Mouse (Mus musculus): ENCODE data around the gene Plcb4. TPM values are rescaled to one million over a fixed set of nuclear protein-coding genes. Genes with fewer than 3 reads are reported as not detected.
"Not testable (repeated sequence)": the region's sequence is repeated elsewhere in the genome, so short reads cannot be mapped to it uniquely, and the experiment has no call there.

Gene Plcb4
- total RNA-seq, 2 experiments from 2014 or later = 31.9 to 32.5 TPM

DNA sequence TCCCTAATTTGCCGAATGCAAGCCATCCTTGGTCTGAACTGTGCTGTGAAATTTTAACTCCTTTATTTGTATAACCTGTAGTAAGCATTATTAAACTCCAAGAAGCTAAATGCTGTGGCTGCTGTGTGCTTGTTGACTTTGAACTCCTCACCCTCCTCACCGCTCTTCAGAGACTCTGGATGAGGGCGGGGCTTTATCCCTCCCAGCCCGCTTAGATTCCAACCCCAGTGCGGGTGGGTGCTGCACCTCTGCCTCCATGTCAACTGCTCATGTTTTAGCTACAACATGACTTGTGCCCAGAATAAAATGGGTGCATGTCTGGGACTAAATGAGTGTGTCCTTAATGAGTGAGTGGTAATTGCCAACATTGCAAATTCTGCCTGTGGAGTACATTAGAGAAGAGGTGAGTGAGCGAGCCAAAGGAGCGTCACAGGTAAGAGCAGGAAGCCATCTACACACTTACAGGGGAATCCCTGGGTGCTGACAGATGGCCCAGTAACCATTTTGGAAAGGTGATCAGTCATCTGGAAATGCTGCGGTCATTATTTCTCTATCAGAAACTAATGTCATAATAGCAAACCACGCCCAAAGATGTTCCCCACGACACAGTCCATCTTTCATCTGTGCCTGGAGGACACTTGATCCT is 13.8 kb downstream of the Plcb4 start:
- intact Hi-C loops (cut with DNase I) = no loop called here
- DNase-seq = no peak

DNA sequence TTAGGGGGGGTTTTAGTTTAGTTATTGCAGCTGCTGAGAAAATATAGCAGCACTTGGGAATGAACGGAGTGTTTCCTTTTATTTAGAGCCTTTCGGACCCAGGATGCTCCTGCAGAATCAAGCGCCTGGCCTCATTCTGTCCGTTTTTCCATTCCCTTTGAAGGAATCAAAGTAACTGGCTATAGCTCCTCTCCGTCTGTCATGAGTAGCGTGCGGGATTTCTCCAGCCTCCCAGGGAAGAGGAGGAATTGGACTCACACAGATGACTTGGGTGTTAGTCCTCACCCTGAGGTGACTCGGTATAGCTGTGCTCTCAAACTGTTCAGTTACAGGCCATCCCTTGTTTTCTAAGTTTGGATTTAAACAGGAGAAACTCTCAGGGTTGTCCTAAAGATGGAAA is 14.8 kb downstream of the Plcb4 start:
- DNase-seq = no peak
- intact Hi-C loops (cut with DNase I) = no loop called here

DNA sequence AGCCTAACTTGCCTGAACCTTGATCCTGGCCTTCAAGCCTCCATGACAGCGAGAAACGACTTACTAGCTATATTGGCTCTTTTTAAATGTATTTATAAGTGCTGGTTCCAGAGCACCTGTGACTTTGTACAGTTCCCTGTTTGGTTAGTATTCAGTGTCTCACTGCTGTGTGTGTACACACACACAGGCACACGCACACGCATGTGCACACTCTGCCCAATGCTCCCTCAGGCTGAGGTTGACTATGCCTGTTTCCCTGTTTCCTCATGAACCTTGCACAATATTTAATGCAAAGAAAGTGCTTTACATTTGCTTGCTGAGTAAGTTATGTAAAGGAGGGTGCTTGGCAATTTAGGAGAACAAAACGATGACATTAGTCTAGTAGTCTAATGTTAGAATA is 16.5 kb downstream of the Plcb4 start:
- DNase-seq = no peak
- intact Hi-C loops (cut with DNase I) = no loop called here

DNA sequence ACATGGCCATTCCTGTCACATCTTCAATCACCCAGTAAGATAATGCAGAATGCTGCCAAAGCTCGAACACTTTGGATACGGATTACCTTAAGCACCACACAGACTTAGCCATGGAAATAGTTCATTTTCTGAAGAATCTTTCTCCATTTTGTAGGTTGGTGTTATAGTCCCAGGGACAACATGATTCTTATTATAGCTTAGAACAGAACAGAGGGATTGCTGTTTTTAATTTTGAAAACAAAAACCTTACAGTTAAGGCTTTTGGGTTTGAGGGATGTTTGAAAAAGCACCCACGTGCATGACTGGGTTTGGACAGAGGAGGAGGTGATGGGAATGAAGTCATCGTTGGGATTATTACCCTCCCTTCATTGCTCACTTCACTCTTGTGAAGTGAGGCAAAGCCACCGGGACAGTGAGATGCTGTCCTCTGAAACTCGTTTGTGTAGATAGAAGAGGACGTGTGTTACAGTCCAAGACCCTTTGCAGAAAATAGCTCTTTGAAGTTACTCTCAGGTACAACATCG is 18.2 kb downstream of the Plcb4 start:
- no peak for DNase-seq
- intact Hi-C loops (cut with DNase I) = no loop called here

DNA sequence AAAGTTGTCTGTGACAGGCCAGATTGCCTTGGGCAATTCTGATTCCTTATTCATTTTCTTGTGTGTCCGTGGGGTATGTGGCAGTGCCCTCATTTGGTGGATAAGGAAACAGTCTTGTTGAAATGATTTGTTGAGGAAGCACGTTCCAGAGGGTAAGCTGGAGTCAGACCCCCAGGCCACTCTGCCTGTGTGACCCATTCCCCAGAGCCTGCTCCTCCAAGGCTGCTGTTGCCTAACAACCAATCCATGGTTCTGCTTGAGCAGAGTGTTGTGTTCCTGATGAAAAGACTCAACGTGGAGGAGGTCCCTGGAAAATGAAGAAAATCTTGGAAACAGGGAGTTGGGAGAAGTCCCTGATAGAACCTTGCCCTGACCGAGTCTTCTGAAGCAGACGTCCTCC is 18.8 kb downstream of the Plcb4 start:
- intact Hi-C loops (cut with DNase I) = no loop called here
- DNase-seq = no peak

DNA sequence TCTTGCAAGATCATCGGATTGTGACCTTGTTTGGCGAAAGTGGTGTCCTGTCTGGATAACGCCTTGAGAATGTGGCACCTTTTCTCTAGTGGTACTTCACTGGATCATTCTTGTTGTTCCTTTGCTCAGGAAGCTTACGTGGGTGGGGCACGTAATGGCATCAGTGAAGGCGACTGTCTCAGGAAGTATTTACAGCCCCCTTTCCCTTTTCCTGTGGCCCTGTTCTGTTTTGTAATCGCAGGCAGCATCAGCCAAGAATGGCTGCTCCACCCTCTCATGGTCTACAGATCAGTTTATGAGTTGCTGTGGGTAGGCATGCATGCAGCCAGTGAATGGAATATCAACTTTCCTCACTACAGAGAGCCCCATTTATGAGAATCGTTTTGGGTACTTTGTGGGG is 21.2 kb downstream of the Plcb4 start:
- intact Hi-C loops (cut with DNase I) = no loop called here
- no peak for DNase-seq

DNA sequence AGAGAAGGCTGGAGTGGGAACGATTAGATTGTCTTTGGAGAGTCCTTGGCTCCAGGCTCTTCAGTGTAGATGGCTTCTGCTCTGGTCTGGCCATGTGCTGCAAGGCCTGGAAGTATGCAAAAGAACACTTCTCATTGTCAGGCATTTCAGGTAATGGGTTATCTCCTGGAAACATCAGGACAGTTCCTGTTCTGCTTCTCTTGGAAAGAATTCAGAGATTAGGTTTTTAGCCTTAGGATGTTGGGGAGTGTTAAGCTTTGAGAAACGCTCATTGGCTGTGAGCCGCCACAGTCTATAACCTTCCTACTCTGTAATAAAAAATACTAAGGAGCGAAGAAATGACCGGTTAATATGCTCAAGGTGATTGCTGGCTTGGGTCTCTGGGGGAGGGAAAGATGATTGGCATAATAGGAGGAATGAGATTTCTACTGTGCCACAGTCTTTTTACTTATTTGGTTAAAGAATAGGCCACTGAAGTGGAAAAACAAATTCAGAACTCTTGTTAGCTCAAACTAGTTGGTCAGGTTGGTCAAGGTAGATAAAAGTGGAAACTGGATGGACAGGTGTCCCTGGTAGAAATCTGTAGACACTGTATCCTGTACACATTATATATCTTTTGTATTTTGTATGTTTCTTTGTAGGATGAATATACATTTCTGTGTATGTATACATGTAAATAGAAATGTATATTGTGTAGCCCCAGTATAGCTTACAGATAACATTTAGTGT is 21.8 kb downstream of the Plcb4 start:
- DNase-seq = no peak
- intact Hi-C loops (cut with DNase I) = no loop called here

DNA sequence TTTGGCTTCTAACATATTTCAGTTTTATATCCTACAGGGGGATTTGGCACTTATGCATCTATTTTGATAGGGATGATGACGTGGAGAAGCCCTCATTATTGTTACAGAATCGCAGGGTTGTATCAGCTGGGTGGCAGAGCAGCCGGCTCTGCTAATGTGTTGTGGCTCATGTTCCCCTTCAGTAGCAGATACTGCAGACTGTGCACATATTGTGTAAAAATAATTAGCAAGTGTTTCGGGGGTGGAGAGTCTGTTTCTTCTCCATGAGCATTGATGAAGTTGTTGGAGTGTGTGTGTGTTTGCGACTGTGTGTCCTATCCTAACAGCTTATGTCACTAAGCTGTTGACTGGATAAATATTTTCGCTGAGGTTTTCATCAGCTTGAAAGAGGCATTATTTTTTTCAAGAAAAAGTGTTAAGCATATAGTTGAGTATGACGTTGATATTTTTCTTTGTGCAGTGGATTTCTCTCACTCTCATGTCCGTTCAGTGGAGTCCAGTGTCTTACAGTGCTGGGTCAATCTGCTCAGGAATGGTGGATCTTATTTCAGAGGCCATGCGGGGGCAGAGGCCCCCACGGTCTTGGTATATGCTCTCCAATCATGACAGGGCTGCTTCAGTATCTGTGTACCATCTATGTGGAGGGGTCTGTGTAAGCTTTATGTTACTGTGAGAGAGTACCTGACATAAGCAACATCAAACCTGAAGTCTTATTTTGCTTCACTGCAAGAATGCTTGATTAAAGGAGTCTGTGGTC is 25.1 kb downstream of the Plcb4 start:
- no peak for DNase-seq
- intact Hi-C loops (cut with DNase I) = no loop called here

DNA sequence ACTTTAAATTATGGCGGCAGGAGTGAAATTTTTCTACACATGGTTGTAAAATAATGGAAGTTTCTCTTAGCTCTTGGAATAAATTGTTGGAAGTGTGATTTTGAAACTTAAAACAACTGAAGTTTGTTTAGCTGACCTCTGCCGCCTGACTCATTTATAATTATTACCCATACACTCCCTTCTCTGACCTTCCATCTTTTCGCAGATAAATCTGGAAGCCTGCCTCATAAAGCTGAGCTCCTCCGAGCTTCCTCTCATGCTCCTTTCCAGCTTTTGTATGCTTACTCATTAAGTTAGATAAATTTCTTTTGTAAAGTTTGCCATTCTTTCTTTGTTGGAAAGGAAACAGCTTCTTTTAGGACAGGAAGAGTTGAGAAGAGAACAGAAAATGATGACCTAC is 27.9 kb downstream of the Plcb4 start:
- no peak for DNase-seq
- intact Hi-C loops (cut with DNase I) = no loop called here

DNA sequence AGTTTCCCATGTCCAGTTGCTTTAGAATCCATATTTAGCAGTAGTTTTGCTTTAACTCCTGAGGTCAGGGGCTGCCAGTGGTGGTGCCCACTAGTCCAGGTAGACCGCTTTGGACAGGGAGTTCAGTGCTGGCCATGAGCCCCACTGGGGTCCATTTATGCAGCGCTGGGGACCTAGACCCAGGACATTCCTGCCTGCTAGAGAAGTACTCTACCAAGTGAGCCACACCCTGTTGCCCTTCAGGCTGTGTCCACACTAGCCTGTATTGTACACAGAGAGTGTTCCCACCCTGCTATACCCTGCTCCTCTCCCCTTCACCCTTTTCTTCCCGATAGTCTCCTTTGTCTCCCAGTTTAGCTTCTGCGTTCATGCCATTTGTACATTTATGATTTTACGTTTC is 28.8 kb downstream of the Plcb4 start:
- intact Hi-C loops (cut with DNase I) = no loop called here
- DNase-seq = no peak

DNA sequence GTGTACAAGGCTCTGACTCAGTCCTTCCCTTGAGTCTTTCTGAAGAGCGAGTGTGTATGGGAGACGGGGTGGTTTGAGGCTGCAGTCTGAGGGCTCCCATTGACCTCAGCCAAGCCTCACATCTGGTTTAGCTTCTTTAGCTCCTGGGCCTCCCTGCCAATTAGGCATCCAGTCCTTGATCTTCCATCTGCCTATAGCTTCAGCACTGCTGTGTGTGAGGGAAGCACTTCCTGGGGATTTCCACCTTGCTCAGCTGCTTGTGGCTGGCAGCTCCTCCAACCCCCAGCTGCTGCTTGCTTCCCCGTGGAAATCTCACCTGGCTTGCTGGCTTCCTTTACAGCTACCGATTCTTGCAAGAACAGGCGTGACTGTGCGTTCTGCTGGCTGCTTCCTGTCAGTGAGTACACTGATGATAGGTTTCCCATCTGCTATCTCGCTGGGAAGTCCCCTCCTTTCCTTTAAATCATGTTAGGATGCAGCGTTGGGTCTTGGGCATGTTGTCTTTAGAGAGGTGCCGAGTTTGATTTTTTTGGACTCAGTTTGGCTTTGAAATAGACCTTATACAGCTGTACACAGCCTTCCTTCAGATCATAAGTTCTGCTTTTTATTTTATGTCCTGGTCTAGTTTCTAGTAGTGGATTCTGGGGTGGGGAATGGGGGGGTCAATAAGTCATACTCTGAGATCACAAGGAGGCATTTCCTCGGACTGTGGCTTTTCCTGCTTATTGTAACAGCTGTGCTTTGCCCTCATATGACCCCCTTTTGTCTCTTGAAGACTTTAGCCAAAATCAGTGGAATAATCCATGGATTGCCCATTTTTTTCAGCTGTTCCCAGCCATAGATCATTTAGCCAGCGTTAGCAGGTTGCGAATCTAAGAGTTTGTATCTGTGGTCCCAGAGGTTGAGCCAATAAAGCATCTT is 34.0 kb downstream of the Plcb4 start:
- DNase-seq = no peak

DNA sequence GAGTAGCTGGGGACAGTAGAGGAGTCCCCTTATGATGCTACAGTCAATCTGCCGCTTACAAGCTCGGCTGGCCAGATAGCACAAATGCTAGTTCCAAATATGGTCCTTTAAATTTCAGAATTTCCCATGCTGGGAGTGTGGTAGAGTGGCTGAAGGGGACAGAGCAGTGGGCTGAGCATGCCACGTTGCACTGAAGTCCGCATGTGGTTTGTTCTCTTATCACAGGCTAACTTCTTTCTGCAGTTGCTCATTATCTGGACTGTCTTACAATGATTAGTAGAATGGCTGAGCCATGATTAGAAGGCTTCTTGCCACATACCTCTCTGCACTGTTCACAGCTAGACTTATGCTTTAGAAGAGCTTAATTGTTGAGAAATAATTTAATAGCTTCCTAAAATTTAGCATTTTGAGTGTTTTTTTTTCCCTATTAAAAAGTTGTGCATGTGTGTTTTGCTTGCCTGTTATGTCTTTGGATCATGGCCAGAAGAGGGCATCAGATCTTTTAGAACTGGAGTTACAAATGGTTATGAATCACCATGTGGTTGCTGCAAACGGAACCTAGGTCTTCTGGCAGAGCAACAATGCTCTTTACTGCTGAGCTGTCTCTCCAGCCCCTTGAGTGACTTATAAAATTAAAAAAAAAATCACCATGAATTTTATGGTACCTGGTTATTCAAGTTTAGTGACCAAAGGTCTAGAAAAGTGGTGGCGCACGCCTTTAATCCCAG is 42.0 kb downstream of the Plcb4 start:
- no peak for DNase-seq
- intact Hi-C loops (cut with DNase I) = no loop called here

More for the DNA sequence above, 34.0 kb downstream of the Plcb4 start:
- intact Hi-C loops (cut with DNase I) = no loop called here

DNA sequence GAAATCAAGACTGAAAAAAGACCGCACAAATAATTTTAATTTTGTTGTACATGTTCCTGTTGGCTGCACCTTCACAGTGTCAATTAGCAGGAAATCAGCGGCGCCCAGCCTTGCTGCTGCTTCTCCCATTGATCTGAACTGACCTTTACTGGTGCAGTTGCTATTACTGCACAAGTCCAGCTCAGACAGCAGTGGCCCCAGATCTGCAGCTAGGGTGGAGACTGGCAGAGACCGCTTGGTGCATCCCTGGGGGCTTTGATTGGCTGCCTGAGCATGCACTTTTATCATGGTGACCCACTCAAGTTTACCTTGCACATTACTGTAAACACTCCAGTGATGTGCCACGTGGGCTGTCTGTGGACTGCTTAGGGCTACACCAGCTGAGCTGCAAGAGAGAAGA is 45.9 kb downstream of the Plcb4 start:
- DNase-seq = no peak
- intact Hi-C loops (cut with DNase I) = no loop called here

DNA sequence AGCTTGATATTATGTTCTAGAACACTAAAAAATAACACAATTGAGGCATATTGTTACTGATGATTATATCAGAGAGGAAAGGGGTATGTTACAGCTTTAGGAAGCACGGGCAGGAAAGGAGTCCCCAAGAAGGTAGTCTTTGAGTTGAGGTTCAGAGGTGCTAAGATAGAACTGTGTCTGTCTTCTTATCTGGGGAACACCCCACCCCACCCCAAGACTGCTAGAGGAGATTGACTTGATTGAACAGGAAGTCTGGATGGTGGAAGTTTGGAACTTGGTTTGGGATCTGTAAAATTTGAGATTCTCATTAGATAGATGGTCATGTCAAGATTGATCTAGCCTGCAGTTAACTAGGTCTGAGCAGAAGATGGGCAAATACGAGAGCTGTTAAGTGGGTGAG is 48.5 kb downstream of the Plcb4 start:
- no peak for DNase-seq
- intact Hi-C loops (cut with DNase I) = no loop called here

DNA sequence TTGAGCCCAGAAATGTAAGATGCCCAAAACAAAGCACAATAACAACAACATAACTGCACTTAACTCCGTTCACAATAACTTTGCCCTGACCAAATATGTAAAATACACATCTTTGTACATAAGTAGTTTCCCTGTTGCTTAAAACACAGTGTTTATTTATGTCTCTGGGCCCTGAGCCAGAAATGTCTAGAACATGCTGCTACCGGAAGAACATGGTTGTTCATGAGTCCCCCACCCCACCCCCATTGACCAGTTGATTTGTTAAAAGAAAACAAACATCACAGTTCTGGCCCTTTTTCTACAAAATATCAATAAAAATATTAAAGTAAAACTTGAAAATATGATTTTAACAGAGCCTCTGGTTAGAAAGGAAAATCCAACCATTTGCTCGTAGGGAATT is 49.6 kb downstream of the Plcb4 start:
- no peak for DNase-seq
- intact Hi-C loops (cut with DNase I) = no loop called here

DNA sequence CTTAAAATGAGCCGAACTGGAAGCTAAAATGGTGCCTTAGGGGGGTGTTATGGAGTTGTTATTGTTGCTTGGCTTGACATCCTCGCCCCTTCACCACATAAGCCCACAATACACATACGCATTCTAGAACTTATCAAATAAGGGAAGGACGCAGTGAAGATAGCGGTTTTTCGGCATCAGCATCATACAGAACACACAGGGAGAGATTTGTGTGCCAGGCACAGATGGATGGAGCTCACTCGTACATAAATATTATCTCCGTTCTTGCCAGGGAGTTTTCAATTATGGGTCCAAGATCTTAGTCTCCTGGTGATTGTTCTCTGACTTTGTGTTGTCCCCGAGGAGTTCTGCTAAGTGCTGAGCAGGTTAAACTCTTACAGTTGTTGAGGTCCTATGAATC is 50.0 kb downstream of the Plcb4 start:
- DNase-seq = no peak
- intact Hi-C loops (cut with DNase I) = no loop called here

DNA sequence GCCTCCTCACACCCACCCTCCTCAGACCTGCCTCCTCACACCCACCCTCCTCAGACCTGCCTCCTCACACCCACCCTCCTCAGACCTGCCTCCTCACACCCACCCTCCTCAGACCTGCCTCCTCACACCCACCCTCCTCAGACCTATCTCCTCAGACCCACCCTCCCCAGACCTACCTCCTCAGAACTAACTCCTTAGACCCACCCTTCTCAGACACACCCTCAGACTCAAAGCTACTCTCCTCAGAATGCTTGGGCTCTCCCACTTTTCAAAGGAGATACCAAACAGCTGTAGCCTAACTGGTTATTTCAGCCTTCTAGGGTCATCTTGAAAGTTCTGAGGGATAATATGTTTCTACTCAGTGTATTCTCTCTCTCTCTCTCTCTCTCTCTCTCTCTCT is 50.9 kb downstream of the Plcb4 start:
- intact Hi-C loops (cut with DNase I) = not testable (repeated sequence)

DNA sequence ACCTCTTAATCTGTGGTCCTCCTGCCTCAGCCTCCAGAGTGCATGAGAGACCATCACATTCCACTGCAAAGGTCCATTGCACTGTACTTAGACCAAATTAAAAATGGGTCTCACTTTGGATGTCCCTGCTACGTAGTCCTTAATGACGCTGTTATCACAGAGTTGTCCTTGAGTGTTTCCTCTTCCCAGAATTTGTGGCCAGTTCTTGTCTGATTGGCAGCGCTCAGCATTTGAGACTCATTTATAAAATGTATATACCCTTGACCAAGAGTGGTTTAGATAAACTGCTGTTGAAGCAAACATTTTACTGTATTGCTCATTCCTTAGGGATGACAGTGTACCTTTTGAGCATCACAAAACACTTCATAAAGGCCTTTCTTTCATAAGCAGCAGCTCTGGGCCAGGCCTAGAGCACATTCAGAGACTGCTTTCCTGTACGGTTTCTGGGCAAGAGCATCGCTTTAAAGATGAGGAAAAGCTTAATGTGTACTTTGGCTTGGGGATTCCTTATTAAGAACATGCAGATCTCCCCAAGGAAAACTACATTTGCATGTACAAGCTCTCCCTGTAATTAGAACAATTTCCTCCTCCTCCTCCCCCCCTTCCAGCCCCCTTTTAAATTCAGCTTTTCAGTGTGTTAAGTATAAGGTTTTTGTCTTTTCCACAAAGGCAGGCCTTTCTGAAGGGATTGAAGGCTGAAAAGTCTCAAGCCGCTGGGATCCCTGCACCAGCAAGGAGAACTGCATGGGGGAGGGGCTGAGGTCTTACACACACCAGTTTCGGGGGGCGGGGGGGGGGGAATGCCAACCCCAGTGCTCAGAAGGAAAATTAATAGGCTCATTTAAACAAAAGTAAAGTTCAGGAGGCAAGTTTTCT is 52.5 kb downstream of the Plcb4 start:
- intact Hi-C loops (cut with DNase I) = no loop called here
- DNase-seq = peak; percentile 24

More for the DNA sequence above, 50.9 kb downstream of the Plcb4 start:
- DNase-seq = not testable (repeated sequence)

DNA sequence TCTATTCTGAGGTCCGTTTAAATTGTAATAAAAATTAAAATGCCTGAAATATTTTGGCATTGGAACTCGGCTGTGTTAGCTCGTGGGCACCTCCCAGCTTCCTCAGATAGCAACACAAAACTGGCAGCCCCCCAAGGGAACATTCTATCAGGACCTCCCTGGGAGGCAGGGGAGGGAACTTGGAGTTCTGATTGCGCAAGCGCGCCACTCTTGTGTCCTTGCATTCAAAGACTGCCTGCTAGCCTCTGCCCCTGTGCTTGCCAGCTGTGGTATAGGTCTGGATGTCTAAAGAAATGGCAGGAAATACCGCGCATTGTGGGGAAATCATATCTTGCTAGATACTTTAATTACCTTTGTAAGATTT is 53.1 kb downstream of the Plcb4 start:
- peak; percentile 55 for DNase-seq
- intact Hi-C loops (cut with DNase I) = no loop called here
